Mouse (Mus musculus): ENCODE results near the gene St3gal6. TPM values are rescaled to one million over a fixed set of nuclear protein-coding genes. Genes with fewer than 3 reads are reported as not detected.

Gene St3gal6
- 157 and 159 TPM in 2 replicates for polyA plus RNA-seq (2012; ENCODE audit: insufficient read depth, low replicate concordance)

DNA sequence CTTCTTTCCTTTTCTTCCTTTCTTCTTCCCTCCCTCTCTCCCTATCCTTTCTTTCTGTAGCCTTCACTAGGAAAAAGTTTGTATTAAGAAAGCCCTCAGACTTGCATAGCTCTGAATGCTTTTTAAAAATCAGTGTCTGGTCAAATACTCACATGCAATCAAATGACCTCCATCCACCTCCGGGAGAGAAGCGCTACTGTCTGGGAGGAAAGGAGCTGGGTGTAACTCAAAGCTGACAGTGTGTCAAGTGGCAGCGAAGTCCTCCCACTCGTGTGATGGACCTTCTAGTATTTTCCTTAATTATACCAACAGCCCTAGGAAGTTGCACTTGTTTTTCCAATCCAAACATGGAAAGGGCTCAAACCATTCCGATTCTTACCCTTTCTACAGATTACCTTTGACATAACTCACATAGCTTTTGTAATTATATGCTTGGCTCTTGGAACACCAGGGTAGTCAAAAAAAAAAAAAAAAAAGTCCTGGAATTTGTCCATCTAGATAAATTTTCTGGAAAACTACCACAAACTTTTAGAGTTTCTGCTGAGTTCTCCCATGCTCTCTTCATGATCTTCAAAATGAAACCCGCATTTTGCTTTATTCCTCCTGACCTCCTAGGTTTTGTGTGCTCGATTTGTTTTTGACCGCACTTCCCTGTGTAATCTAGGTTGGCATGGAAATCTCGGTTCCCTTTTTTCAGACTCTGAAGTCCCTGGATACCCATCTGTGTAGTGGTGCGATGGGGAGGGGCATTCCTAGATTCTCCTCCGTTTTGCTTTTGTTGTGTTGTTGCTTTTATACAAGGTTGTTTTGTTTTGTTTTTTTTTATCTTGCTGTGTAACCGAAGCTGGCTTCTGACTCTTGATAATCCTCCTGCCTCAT is at the start of gene St3gal6:
Gene St3gal6 (minus strand): TSS at position 272 of the 879 bp plus-strand sequence.
- no peaks in the 10 kb centered on the region for H3K9me3 ChIP-seq
- H3K4me1 ChIP-seq, result peaks cover 63% of the 10 kb centered on the region
- H3K36me3 ChIP-seq (replicated peaks; ENCODE audit: low read length), result peaks cover 6% of the 10 kb centered on the region
- peak within 1 kb of the TSS; percentile 99 for H3K4me3 ChIP-seq (replicated peaks)
- H3K27me3 ChIP-seq (replicated peaks), result no peaks in the 10 kb centered on the region
- TF ChIP-seq GATA1 (IDR thresholded peaks at IDR 0.05; ENCODE audit: borderline replicate concordance, low read length) (no peak), FLI1 (IDR thresholded peaks at IDR 0.05; ENCODE audit: low read length) (no peak)

DNA sequence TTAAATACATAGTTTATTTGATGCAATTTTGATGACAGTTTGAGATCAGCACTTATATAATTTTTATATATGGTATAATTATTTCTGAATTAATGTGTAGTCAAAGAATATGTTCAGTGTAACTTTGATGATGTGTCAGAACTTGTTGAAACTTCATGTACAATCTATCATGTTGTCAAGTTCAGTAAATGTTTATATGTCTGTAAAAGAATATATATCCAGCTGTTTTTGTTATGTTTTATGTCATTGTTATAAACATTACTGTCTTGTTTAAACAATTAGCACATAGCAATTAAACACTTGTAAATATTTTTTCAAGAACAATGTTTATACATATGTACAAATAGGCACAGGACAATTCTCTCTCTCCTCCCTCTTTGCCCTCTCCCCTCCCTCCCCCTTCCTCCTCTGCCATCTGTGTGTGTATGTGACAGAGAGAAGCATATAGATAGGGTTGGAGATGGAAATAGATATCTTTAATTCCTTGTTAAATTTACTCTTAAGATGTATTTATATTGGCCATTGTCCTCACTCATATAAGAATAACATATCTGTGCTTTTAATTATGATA is 46.7 kb upstream of the St3gal6 start:
- H3K4me1 ChIP-seq, result peaks cover 8% of the 10 kb centered on the region; the same call in 1 of the 2 replicates
- H3K36me3 ChIP-seq (replicated peaks; ENCODE audit: low read length), result no peaks in the 10 kb centered on the region
- no peak overlapping the region for H3K4me3 ChIP-seq (replicated peaks)
- TF ChIP-seq FLI1 (IDR thresholded peaks at IDR 0.05; ENCODE audit: low read length), result no peak
- TF ChIP-seq GATA1 (IDR thresholded peaks at IDR 0.05; ENCODE audit: borderline replicate concordance, low read length), result no peak
- H3K27me3 ChIP-seq (replicated peaks), result no peaks in the 10 kb centered on the region
- no peaks in the 10 kb centered on the region for H3K9me3 ChIP-seq

DNA sequence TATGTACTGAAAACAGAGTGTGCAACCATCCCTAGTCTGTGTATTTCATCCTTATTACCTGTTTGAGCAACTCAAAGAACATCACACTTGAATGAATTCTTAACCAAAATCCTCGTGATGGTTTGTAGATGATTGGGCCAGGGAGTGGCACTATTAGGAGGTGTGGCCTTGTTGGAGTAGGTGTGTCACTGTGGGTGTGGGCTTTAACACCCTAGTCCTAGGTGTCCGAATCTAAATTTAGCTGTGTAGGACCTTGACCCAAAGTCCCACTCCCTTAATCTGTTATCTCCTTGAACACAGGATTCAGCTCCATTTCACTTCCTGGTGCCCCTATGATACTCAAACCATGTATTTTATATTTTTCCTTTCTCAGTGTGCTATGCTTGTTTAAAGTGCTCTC is 37.2 kb upstream of the St3gal6 start:
- no peaks in the 10 kb centered on the region for H3K27me3 ChIP-seq (replicated peaks)
- TF ChIP-seq GATA1 (IDR thresholded peaks at IDR 0.05; ENCODE audit: borderline replicate concordance, low read length) (no peak), FLI1 (IDR thresholded peaks at IDR 0.05; ENCODE audit: low read length) (no peak)
- H3K4me1 ChIP-seq, result peaks cover 11% of the 10 kb centered on the region; the same call in 1 of the 2 replicates
- no peaks in the 10 kb centered on the region for H3K9me3 ChIP-seq
- no peak overlapping the region for H3K4me3 ChIP-seq (replicated peaks)
- H3K36me3 ChIP-seq (replicated peaks; ENCODE audit: low read length), result no peaks in the 10 kb centered on the region

DNA sequence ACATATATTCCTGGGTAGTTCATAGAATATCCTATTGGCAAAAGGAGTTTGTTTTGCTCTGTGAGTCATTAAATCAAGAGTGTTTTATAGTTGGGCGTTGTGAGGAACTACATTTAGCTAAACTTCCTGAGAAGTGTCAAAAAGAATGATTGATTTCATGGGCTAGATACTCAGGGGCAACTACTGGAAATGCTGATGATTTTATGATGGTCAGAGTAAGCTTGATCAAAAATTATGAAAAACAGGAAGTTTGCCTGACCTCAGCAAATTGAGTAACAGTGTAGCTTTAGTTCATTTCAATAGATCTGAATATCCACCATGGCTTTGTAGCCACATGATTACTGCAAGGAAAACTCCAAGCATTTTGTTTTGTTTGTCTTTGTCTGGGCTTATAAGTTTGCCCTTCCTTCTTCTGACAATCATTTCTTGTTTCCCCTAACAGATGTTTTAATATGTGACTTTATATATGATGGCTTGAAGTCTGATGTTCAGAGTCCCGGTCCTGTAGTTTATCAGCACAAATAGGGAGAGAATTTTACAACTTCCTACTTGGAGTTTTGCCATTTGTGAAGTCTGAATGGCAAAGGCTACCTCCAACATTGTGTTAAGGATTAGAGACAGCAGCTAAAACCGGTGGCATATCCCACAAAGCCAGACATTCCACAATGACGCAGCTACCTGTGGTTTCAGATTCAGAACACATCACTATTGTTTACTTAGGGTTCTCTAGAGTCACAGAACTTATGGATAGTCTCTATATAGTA is 32.2 kb upstream of the St3gal6 start:
- Histone ChIP-seq H3K9me3 (no peaks in the 10 kb centered on the region), H3K36me3 (replicated peaks; ENCODE audit: low read length) (no peaks in the 10 kb centered on the region), H3K4me1 (peaks cover 38% of the 10 kb centered on the region), H3K4me3 (replicated peaks) (no peak overlapping the region), H3K27me3 (replicated peaks) (no peaks in the 10 kb centered on the region)
- TF ChIP-seq GATA1 (IDR thresholded peaks at IDR 0.05; ENCODE audit: borderline replicate concordance, low read length) (no peak), FLI1 (IDR thresholded peaks at IDR 0.05; ENCODE audit: low read length) (no peak)

DNA sequence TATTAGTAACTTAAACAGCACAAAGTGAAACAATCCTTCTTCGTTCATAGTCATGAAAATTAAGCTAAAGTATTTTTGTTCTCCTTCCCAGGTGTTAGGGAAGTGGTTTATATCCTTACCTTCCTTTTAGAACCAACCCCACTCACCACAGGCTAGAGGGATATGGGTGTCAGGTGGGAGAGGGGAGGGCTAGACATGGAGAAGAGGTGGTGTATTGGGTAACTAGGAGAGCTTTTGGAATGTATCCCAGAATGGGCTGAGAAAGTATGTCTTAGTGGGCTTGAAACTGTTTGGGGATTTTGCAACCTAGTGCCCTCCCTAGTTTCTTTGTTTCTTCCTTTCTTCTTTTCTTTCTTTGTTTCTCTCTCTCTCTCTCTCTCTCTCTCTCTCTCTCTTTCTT is 30.6 kb upstream of the St3gal6 start:
- H3K27me3 ChIP-seq (replicated peaks), result no peaks in the 10 kb centered on the region
- no peak for TF ChIP-seq GATA1 (IDR thresholded peaks at IDR 0.05; ENCODE audit: borderline replicate concordance, low read length)
- TF ChIP-seq FLI1 (IDR thresholded peaks at IDR 0.05; ENCODE audit: low read length), result no peak
- H3K36me3 ChIP-seq (replicated peaks; ENCODE audit: low read length), result no peaks in the 10 kb centered on the region

DNA sequence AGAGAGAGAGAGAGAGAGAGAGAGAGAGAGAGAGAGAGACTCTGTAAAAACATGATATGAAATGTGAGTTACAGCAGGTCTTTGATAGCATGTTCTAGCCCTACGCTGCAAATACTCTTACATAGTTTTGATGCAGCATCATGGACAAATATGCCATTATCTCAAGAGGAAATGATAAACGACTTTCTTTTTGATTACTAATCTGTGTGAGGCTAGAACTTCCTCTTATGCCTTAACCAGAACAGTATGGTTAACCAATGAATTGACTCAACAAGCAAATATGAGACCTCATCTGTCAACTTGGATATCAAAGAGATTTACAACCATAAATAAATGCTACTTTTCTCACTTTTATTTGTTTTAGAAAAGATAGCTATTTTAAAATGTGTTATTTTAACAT is 24.0 kb upstream of the St3gal6 start:
- no peaks in the 10 kb centered on the region for H3K36me3 ChIP-seq (replicated peaks; ENCODE audit: low read length)
- H3K9me3 ChIP-seq, result no peaks in the 10 kb centered on the region
- TF ChIP-seq FLI1 (IDR thresholded peaks at IDR 0.05; ENCODE audit: low read length) (no peak), GATA1 (IDR thresholded peaks at IDR 0.05; ENCODE audit: borderline replicate concordance, low read length) (no peak)

More for the DNA sequence above, 30.6 kb upstream of the St3gal6 start:
- peaks cover 39% of the 10 kb centered on the region for H3K4me1 ChIP-seq
- no peak overlapping the region for H3K4me3 ChIP-seq (replicated peaks)
- no peaks in the 10 kb centered on the region for H3K9me3 ChIP-seq

DNA sequence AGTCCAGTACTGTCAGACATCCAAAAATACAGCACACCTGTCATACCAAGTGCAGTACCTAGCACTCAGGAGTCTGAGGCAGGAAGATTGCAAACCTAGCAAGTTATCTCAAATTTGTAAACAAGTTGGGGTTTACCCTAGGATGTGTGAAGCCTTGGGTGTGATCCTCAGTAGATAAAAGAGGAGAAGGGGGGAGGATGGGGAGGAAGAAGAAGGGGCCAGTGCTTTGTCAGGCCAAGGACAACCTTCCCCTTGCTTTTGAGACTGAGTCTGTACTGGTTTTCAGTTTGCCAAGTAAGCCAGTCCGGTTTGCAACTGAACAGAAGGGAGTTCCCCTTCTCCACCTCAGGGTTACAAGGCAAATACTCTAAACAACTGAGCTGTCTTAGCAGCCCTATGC is 22.1 kb upstream of the St3gal6 start:
- Histone ChIP-seq H3K27me3 (replicated peaks) (no peaks in the 10 kb centered on the region), H3K4me3 (replicated peaks) (no peak overlapping the region), H3K4me1 (peaks cover 79% of the 10 kb centered on the region), H3K9me3 (no peaks in the 10 kb centered on the region), H3K36me3 (replicated peaks; ENCODE audit: low read length) (no peaks in the 10 kb centered on the region)
- TF ChIP-seq GATA1 (IDR thresholded peaks at IDR 0.05; ENCODE audit: borderline replicate concordance, low read length), result no peak
- no peak for TF ChIP-seq FLI1 (IDR thresholded peaks at IDR 0.05; ENCODE audit: low read length)

More for the DNA sequence above, 24.0 kb upstream of the St3gal6 start:
- H3K4me3 ChIP-seq (replicated peaks), result no peak overlapping the region
- no peaks in the 10 kb centered on the region for H3K27me3 ChIP-seq (replicated peaks)
- H3K4me1 ChIP-seq, result peaks cover 66% of the 10 kb centered on the region

DNA sequence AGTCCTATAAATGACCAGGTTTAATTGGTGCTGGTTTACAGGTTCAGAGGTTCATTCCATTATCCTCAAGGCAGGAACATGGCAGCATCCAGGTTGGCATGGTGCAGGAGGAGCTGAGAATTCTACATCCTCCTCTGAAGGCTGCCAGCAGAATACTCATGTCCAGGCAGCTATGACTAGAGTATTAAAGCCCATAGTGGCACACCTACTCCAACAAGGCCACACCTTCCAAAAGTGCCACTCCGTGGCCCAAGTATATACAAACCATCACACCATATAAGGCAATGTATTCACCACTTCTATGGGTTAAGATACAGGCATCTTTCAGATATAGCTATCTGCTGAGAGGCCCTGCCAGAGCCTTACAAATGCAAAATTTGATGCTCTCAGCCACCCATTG is 15.4 kb upstream of the St3gal6 start:
- Histone ChIP-seq H3K9me3 (no peaks in the 10 kb centered on the region), H3K4me3 (replicated peaks) (no peak overlapping the region), H3K36me3 (replicated peaks; ENCODE audit: low read length) (no peaks in the 10 kb centered on the region), H3K27me3 (replicated peaks) (no peaks in the 10 kb centered on the region), H3K4me1 (peaks cover 73% of the 10 kb centered on the region)
- TF ChIP-seq FLI1 (IDR thresholded peaks at IDR 0.05; ENCODE audit: low read length) (no peak), GATA1 (IDR thresholded peaks at IDR 0.05; ENCODE audit: borderline replicate concordance, low read length) (no peak)

DNA sequence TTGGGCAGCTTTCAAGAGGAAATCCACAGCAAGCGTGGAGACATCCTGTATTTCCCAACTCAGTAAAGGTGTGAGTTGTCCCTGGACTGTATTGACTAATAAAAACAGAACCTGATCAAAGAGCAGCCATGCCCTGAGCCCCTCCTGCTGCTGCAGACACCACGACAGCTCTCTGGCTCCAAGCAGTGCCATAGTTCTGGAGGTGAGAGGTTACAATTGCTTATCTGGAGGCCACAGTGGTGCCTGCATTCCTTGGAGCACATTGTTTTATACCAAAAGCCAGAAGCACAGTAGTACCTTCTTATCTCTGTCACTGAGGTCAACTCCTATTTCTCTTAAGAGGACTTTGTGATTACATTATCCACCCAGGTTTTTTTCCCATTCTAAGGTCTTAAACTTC is 15.0 kb upstream of the St3gal6 start:
- Histone ChIP-seq H3K27me3 (replicated peaks) (no peaks in the 10 kb centered on the region), H3K36me3 (replicated peaks; ENCODE audit: low read length) (no peaks in the 10 kb centered on the region), H3K4me3 (replicated peaks) (no peak overlapping the region), H3K9me3 (no peaks in the 10 kb centered on the region), H3K4me1 (peaks cover 73% of the 10 kb centered on the region)
- TF ChIP-seq GATA1 (IDR thresholded peaks at IDR 0.05; ENCODE audit: borderline replicate concordance, low read length), result no peak
- no peak for TF ChIP-seq FLI1 (IDR thresholded peaks at IDR 0.05; ENCODE audit: low read length)
